Mouse (Mus musculus) heart, adult 2 months (tissue): ENCODE results near the gene Tmem50b. TPM values are rescaled to one million over a fixed set of nuclear protein-coding genes. Genes with fewer than 3 reads are reported as not detected.
"Not testable (repeated sequence)": the region's sequence is repeated elsewhere in the genome, so short reads cannot be mapped to it uniquely, and the experiment has no call there.

Experiments used
- DNase-seq, 2 experiments: peaks; one replicate each; pipeline ENCODE4 v3.0.0; 2021
- H3K27ac ChIP-seq: fragments of 200-600 bp; 2 replicates; pipeline ENCODE4 v1.8.1; 2022
- H3K27me3 ChIP-seq: fragments of 200-500 bp; 2 replicates; pipeline ENCODE4 v1.6.1; 2012; ENCODE audit warnings: mild to moderate bottlenecking, low read length, inconsistent platforms, mixed read lengths; ENCODE audit not compliant: control insufficient read depth, insufficient read depth
- H3K36me3 ChIP-seq: fragments of 200-500 bp; 2 replicates; pipeline ENCODE4 v1.6.1; 2012; ENCODE audit warnings: low read length, inconsistent platforms; ENCODE audit not compliant: control insufficient read depth, insufficient read depth
- H3K4me1 ChIP-seq: fragments of 200-500 bp; 2 replicates; pipeline ENCODE4 v1.6.1; 2011; ENCODE audit warnings: low read length; ENCODE audit not compliant: control insufficient read depth, insufficient read depth
- H3K4me3 ChIP-seq: fragments of 200-600 bp; 2 replicates; pipeline ENCODE4 v1.8.1; 2022
- H3K79me2 ChIP-seq: fragments of 200-500 bp; replicated peaks from 2 replicates; pipeline ENCODE4 v1.6.1; 2012; ENCODE audit warnings: mild to moderate bottlenecking, inconsistent platforms, low read length, moderate library complexity, mixed read lengths; ENCODE audit not compliant: control insufficient read depth, insufficient read depth
- H3K9ac ChIP-seq: fragments of 200-500 bp; 2 replicates; pipeline ENCODE4 v1.6.1; 2012; ENCODE audit warnings: low read depth, mild to moderate bottlenecking, control low read depth, inconsistent platforms, low read length, mixed read lengths
- CTCF ChIP-seq: fragments of 200-600 bp; IDR thresholded peaks from 2 replicates; pipeline ENCODE4 v1.8.1; 2022; ENCODE audit warnings: antibody characterized with exemption, mild to moderate bottlenecking, moderate library complexity
- EP300 ChIP-seq: fragments of 200-500 bp; IDR thresholded peaks from 2 replicates; pipeline ENCODE4 v1.6.1; 2011; ENCODE audit warnings: low read depth, low read length, control low read depth; ENCODE audit not compliant: insufficient read depth
- POLR2A ChIP-seq: fragments of 200-500 bp; IDR thresholded peaks from 2 replicates; pipeline ENCODE4 v1.6.1; 2011; ENCODE audit warnings: mild to moderate bottlenecking, low read depth, low read length, control low read depth; ENCODE audit not compliant: insufficient read depth
- WGBS: fragments of 180-500 bp; shearing (Covaris S2); methylation state at CpG from one replicate; pipeline ENCODE4 v1.1.7; 2018; 5-methylcytosine and 5-hydroxymethylcytosine counted together
- intact Hi-C: fragments of 180-260 bp; cut with DNase I; formaldehyde crosslinking; loops from one replicate; pipeline ENCODE4 v1.15.1; 2025
- microRNA-seq, 2 experiments: library from miRNA; unstranded; fragments of <30 nt; microRNA quantifications; one replicate each; pipeline ENCODE4 v1.2.0; 2021
- polyA plus RNA-seq: library from polyadenylated mRNA; depleted of rRNA; stranded (reverse); fragments of >200 nt; gene quantifications from 2 replicates; pipeline ENCODE4 v1.2.3, GENCODE M21; 2012; rRNA removed
- total RNA-seq, 2 experiments: library from RNA; stranded (reverse); gene quantifications; 2 replicates each; pipeline ENCODE4 v1.2.3; 2021

Tmem50b gene
- total and polyA plus RNA-seq, 3 experiments: 47.0 to 63.4 (median 62.7) TPM

- TF ChIP-seq EP300 (no peak), CTCF (no peak), POLR2A (no peak)
- Histone ChIP-seq H3K27ac (peak overlapping the region; percentile 58), H3K4me1 (peaks cover 7% of the 10 kb centered on the region), H3K36me3 (no peaks in the 10 kb centered on the region), H3K27me3 (no peaks in the 10 kb centered on the region), H3K9ac (no peak overlapping the region), H3K4me3 (no peak overlapping the region), H3K79me2 (no peaks in the 10 kb centered on the region)
- WGBS: 25% methylated on average over 6 of the region's 6 CpGs
- intact Hi-C loops: loop anchor here (2.0 kb wide), 1 partner anchor 15 kb away; the partner anchor contains the start of gene Ifngr2
- no peak for DNase-seq
Observed at GRCm38 (mm10) chr16:91531856-91532255, 65.7 kb downstream of the Tmem50b start.

GRCm38 (mm10) chr16:91530830-91531229 is 66.8 kb downstream of the Tmem50b start:
- not testable (repeated sequence) for H3K27ac ChIP-seq

GRCm38 (mm10) chr16:91528578-91528977 is 69.0 kb downstream of the Tmem50b start:
- Histone ChIP-seq H3K27me3 (no peaks in the 10 kb centered on the region), H3K9ac (no peak overlapping the region)
- WGBS: 65% methylated on average over 9 of the region's 9 CpGs

More at GRCm38 (mm10) chr16:91530830-91531229, 66.8 kb downstream of the Tmem50b start:
- H3K4me3 ChIP-seq, intact Hi-C loops, H3K4me1 ChIP-seq, H3K27me3 ChIP-seq, H3K36me3 ChIP-seq, H3K79me2 ChIP-seq, DNase-seq, H3K9ac ChIP-seq: not testable (repeated sequence)
- WGBS: 73% methylated on average over 4 of the region's 4 CpGs

GRCm38 (mm10) chr16:91527500-91527899 is 70.1 kb downstream of the Tmem50b start:
- no peak overlapping the region for H3K27ac ChIP-seq
- WGBS: 47% methylated on average over 5 of the region's 5 CpGs
- no peak overlapping the region for H3K9ac ChIP-seq
- H3K79me2 ChIP-seq: no peaks in the 10 kb centered on the region
- H3K4me1 ChIP-seq: peaks cover 2% of the 10 kb centered on the region
- TF ChIP-seq CTCF: no peak
- TF ChIP-seq EP300: no peak
- no peak for TF ChIP-seq POLR2A
- H3K27me3 ChIP-seq: no peaks in the 10 kb centered on the region
- intact Hi-C loops: no loop called here
- H3K36me3 ChIP-seq: no peaks in the 10 kb centered on the region
- DNase-seq: no peak
- no peak overlapping the region for H3K4me3 ChIP-seq

More at GRCm38 (mm10) chr16:91528578-91528977, 69.0 kb downstream of the Tmem50b start:
- Histone ChIP-seq H3K4me1 (peaks cover 7% of the 10 kb centered on the region), H3K79me2 (no peaks in the 10 kb centered on the region), H3K27ac (no peak overlapping the region), H3K4me3 (no peak overlapping the region), H3K36me3 (no peaks in the 10 kb centered on the region)
- intact Hi-C loops: loop anchor here (2.0 kb wide), 1 partner anchor 32 kb away; no protein-coding TSS in a partner anchor
- DNase-seq: peak in 1 of 2 experiments; percentile 50
- TF ChIP-seq EP300: peak; percentile 50; the same call in 1 of the 2 replicates
- peak; percentile 70 for TF ChIP-seq CTCF
- TF ChIP-seq POLR2A: no peak

GRCm38 (mm10) chr16:91527051-91527450 is 70.5 kb downstream of the Tmem50b start:
- WGBS: 44% methylated on average over 10 of the region's 10 CpGs
- H3K36me3 ChIP-seq: no peaks in the 10 kb centered on the region
- H3K4me1 ChIP-seq: no peaks in the 10 kb centered on the region; the same call in 1 of the 2 replicates
- H3K79me2 ChIP-seq: no peaks in the 10 kb centered on the region
- DNase-seq: peak; percentile 59 to 74
- H3K27ac ChIP-seq: no peak overlapping the region
- no peaks in the 10 kb centered on the region for H3K27me3 ChIP-seq
- intact Hi-C loops: no loop called here
- no peak overlapping the region for H3K4me3 ChIP-seq
- no peak for TF ChIP-seq POLR2A
- TF ChIP-seq CTCF: peak; percentile 59
- 0 out of 2 replicates have a peak, but pooled peaks have one; percentile 19 for TF ChIP-seq EP300
- H3K9ac ChIP-seq: no peak overlapping the region

- WGBS: 98% methylated on average over 6 of the region's 6 CpGs
Observed at GRCm38 (mm10) chr16:91526274-91526673, 71.3 kb downstream of the Tmem50b start.

More at GRCm38 (mm10) chr16:91526274-91526673, 71.3 kb downstream of the Tmem50b start:
- Histone ChIP-seq H3K4me1 (no peaks in the 10 kb centered on the region; the same call in 1 of the 2 replicates), H3K79me2 (no peaks in the 10 kb centered on the region), H3K36me3 (no peaks in the 10 kb centered on the region), H3K27me3 (no peaks in the 10 kb centered on the region), H3K27ac (no peak overlapping the region), H3K4me3 (no peak overlapping the region), H3K9ac (no peak overlapping the region)
- intact Hi-C loops: no loop called here
- DNase-seq: no peak
- no peak for TF ChIP-seq POLR2A
- no peak for TF ChIP-seq CTCF
- no peak for TF ChIP-seq EP300

Small RNAs within 50 kb of the gene (microRNA-seq; reads per million reads assigned to microRNA genes)
- gene Mir6367: 0 reads per million in 2 experiments

Other genes with a start within 250 kb of the Tmem50b start
- gene Ifnar2, start 225.0 kb downstream of the Tmem50b start, total RNA-seq: 10 to 100 TPM; 31.2 to 36.0 TPM
- gene Ifnar2, start 225.0 kb downstream of the Tmem50b start, polyA plus RNA-seq: 39.9 and 51.6 TPM in 2 replicates
- not detected for gene Gm21970, start 206.1 kb downstream of the Tmem50b start, total RNA-seq
- not detected in 2 replicates for gene Gm21970, start 206.1 kb downstream of the Tmem50b start, polyA plus RNA-seq
- 100 to 1,000 TPM in 1 of 2 experiments, 10 to 100 TPM in 1; 98.2 to 122 TPM for gene Il10rb, start 191.6 kb downstream of the Tmem50b start, total RNA-seq
- 136 and 182 TPM in 2 replicates for gene Il10rb, start 191.6 kb downstream of the Tmem50b start, polyA plus RNA-seq
- 10 to 100 TPM; 23.6 to 24.0 TPM for gene Ifnar1, start 112.6 kb downstream of the Tmem50b start, total RNA-seq
- gene Ifnar1, start 112.6 kb downstream of the Tmem50b start, polyA plus RNA-seq: 12.5 and 20.2 TPM in 2 replicates
- gene Ifngr2, start 50.7 kb downstream of the Tmem50b start, total RNA-seq: 100 to 1,000 TPM; 120 TPM
- 100 and 140 TPM in 2 replicates for gene Ifngr2, start 50.7 kb downstream of the Tmem50b start, polyA plus RNA-seq
- gene Dnajc28, start 21.2 kb upstream of the Tmem50b start, total RNA-seq: 10 to 100 TPM; 31.1 to 34.1 TPM
- gene Dnajc28, start 21.2 kb upstream of the Tmem50b start, polyA plus RNA-seq: 9.8 and 19.5 TPM in 2 replicates
- gene Gart, start 49.2 kb upstream of the Tmem50b start, total RNA-seq: 10 to 100 TPM; 62.7 to 66.2 TPM
- gene Gart, start 49.2 kb upstream of the Tmem50b start, polyA plus RNA-seq: 25.0 and 43.4 TPM in 2 replicates
- gene Son, start 49.7 kb upstream of the Tmem50b start, total RNA-seq: 100 to 1,000 TPM; 134 to 135 TPM
- gene Son, start 49.7 kb upstream of the Tmem50b start, polyA plus RNA-seq: 111 and 218 TPM in 2 replicates
- 1 to 10 TPM; 3.9 to 4.9 TPM for gene Donson, start 91.0 kb upstream of the Tmem50b start, total RNA-seq
- gene Donson, start 91.0 kb upstream of the Tmem50b start, polyA plus RNA-seq: 2.4 and 5.8 TPM in 2 replicates
- gene Cryzl1, start 131.2 kb upstream of the Tmem50b start, total RNA-seq: 10 to 100 TPM; 22.2 to 26.0 TPM
- 19.2 and 37.5 TPM in 2 replicates for gene Cryzl1, start 131.2 kb upstream of the Tmem50b start, polyA plus RNA-seq
- 10 to 100 TPM; 45.1 to 46.7 TPM for gene Itsn1, start 131.5 kb upstream of the Tmem50b start, total RNA-seq
- 35.8 and 48.5 TPM in 2 replicates for gene Itsn1, start 131.5 kb upstream of the Tmem50b start, polyA plus RNA-seq